11 mouse cellular contexts compared by ENCODE assay signal in the genomic region with DNA sequence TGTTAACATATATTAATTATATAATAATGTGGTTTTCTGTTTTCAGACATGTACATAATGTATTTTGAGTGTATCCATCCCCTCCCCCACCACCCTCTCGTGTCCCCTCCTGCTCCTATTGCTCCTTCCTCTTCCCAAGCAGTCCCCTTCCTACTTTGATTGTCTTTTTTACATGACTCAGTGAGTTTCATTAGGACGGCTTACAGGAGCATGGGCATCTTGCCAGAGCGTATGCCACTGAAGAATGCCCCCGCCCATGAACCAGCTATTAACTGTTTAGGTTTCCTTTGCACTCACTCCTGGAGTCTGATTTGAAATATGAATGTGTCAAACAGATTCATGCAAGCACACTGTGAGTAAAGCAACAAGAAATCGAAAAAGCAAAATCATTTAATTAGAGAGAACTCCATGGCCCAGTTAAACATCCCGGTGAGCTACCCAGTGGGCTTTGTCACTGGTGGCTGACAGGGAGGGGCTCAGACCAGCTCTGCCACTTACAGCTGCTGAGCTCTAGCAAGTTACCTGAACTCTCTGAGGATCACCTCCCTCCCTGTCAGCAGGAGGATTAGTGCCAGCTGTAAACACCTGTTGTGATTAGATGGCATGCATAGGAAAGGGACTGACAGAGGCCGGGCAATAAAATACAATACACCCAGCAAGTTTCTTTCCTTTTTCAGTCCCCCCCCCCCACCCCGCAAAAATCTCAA. TPM values are rescaled to one million over a fixed set of nuclear protein-coding genes. Genes with fewer than 3 reads are reported as not detected.
DNase-seq lines count a peak whose midpoint lies in the region; ATAC-seq lines count a peak whose summit lies in the region.
"Had no signal": no experiment of that assay in that cellular context is flagged by ENCODE, and none has a peak within 500 bp of the region (broad histone marks: within the 10 kb centered on the region; RNA-seq: fewer than 3 reads in every experiment).

No protein-coding gene starts in this region.

- H3K4me2 ChIP-seq in forebrain, embryonic 13.5 days: no peak overlapping the region
- no peak overlapping the region for H3K4me2 ChIP-seq in hindbrain, embryonic 14.5 days (replicated peaks)
- H3K4me2 ChIP-seq in midbrain, embryonic 16.5 days (ENCODE audit: low read length): no peak overlapping the region

- peak; percentile 72 for ATAC-seq in forebrain, embryonic 13.5 days
- ATAC-seq in hindbrain, embryonic 14.5 days (ENCODE audit: low FRiP score): peak; percentile 53; the same call in 1 of the 2 replicates
- peak; percentile 44; the same call in 1 of the 2 replicates for ATAC-seq in midbrain, embryonic 16.5 days

- no peak overlapping the region for H3K27ac ChIP-seq in forebrain, embryonic 13.5 days
- no peak overlapping the region for H3K27ac ChIP-seq in hindbrain, embryonic 14.5 days
- H3K27ac ChIP-seq in midbrain, embryonic 16.5 days (ENCODE audit: low read length): no peak overlapping the region

- no peak overlapping the region for H3K4me3 ChIP-seq in forebrain, embryonic 13.5 days
- H3K4me3 ChIP-seq in hindbrain, embryonic 14.5 days (replicated peaks; ENCODE audit: low read length): no peak overlapping the region
- no peak overlapping the region for H3K4me3 ChIP-seq in midbrain, embryonic 16.5 days (ENCODE audit: low read depth, low read length)
- H3K4me3 ChIP-seq: myocyte had no signal

- no peak overlapping the region for H3K9ac ChIP-seq in forebrain, embryonic 13.5 days
- no peak overlapping the region for H3K9ac ChIP-seq in hindbrain, embryonic 14.5 days
- no peak overlapping the region for H3K9ac ChIP-seq in midbrain, embryonic 16.5 days (ENCODE audit: low read depth, low read length)

- DNase-seq in kidney, postnatal 4 days: peak; percentile 30 to 54
- no peak for DNase-seq in kidney, adult 8-10 months
- peak; percentile 55 for DNase-seq in hindbrain, embryonic 14.5 days (ENCODE audit: low spot score)
- DNase-seq in heart, adult 11 months: no peak
- no peak for DNase-seq in thymus, postnatal 10 days (ENCODE audit: low spot score in 2 of 2)
- DNase-seq: heart, postnatal 10 days; spleen, adult 18-20 months had no signal

- no peaks in the 10 kb centered on the region for H3K9me3 ChIP-seq in forebrain, embryonic 13.5 days (replicated peaks)
- H3K9me3 ChIP-seq in hindbrain, embryonic 14.5 days (ENCODE audit: control insufficient read depth, low read length): no peaks in the 10 kb centered on the region
- H3K9me3 ChIP-seq in midbrain, embryonic 16.5 days (replicated peaks; ENCODE audit: control insufficient read depth, low read length, poor library complexity, severe bottlenecking): no peaks in the 10 kb centered on the region

- 30% methylated on average over 8 of the region's 8 CpGs for WGBS in forebrain, embryonic 13.5 days
- 48% methylated on average over 8 of the region's 8 CpGs for WGBS in hindbrain, embryonic 14.5 days
- 43% methylated on average over 8 of the region's 8 CpGs for WGBS in midbrain, embryonic 16.5 days

- no peaks in the 10 kb centered on the region; the same call in 1 of the 2 replicates for H3K27me3 ChIP-seq in forebrain, embryonic 13.5 days
- no peaks in the 10 kb centered on the region for H3K27me3 ChIP-seq in hindbrain, embryonic 14.5 days (ENCODE audit: control insufficient read depth, insufficient read depth, low read length)
- no peaks in the 10 kb centered on the region for H3K27me3 ChIP-seq in midbrain, embryonic 16.5 days (ENCODE audit: control insufficient read depth, insufficient read depth, low read depth, low read length)

- H3K36me3 ChIP-seq in forebrain, embryonic 13.5 days (ENCODE audit: poor library complexity, severe bottlenecking): no peaks in the 10 kb centered on the region
- H3K36me3 ChIP-seq in hindbrain, embryonic 14.5 days (replicated peaks; ENCODE audit: control insufficient read depth, insufficient read depth): no peaks in the 10 kb centered on the region
- H3K36me3 ChIP-seq in midbrain, embryonic 16.5 days (ENCODE audit: control insufficient read depth, insufficient read depth, low read length): no peaks in the 10 kb centered on the region
- H3K36me3 ChIP-seq: G1E had no signal

- H3K4me1 ChIP-seq in forebrain, embryonic 13.5 days: peaks cover 14% of the 10 kb centered on the region
- H3K4me1 ChIP-seq in hindbrain, embryonic 14.5 days (replicated peaks; ENCODE audit: control insufficient read depth, insufficient read depth, low read length): peaks cover 3% of the 10 kb centered on the region; the same call in 1 of the 2 replicates
- no peaks in the 10 kb centered on the region for H3K4me1 ChIP-seq in midbrain, embryonic 16.5 days (ENCODE audit: control insufficient read depth, insufficient read depth, low read length)

RNA-seq across cellular contexts. Expression of a gene that starts 50.4 kb away (rescaled TPM):
- polyA plus RNA-seq in forebrain, embryonic 13.5 days (2015; fragmentation: Nextera tagmentation; extraction: Ambion mirVana): 1.8 and 1.9 TPM in 2 replicates
- 5.0 and 5.2 TPM in 2 replicates for polyA plus RNA-seq in hindbrain, embryonic 14.5 days (2014; fragmentation: Nextera tagmentation; extraction: Ambion mirVana)
- polyA plus RNA-seq in midbrain, embryonic 16.5 days (2015; fragmentation: Nextera tagmentation; extraction: Ambion mirVana): 2.4 and 3.3 TPM in 2 replicates
- polyA plus RNA-seq: G1E, myocyte had no signal

Comparison
In these comparisons a context has a peak if more than half of its experiments do, and no peak if none do; other contexts are left out.
1. DNase-seq: peak in kidney, postnatal 4 days (2 of 2) and hindbrain, embryonic 14.5 days (single experiment); none in kidney, adult 8-10 months (0 of 2), heart, adult 11 months (single experiment) and thymus, postnatal 10 days (0 of 2).
2. Peak in every context shown above with its lines, with median percentiles within 50 percentile points of each other: ATAC-seq.